Mouse (Mus musculus): ENCODE results near the gene Rftn2. TPM values are rescaled to one million over a fixed set of nuclear protein-coding genes. Genes with fewer than 3 reads are reported as not detected.

The Rftn2 gene
- 10 to 100 TPM; 29.6 to 31.8 TPM for total RNA-seq (2021)
- long read RNA-seq, experiment 1, transcript Rftn2-201 (9 exons, 3,677 nt) = major isoform, 21 of 26 reads
- long read RNA-seq, experiment 1, partial matches to known transcripts = 1 of 26 reads
- long read RNA-seq, experiment 1, other reads (novel, unspliced or antisense) = 4 of 26 reads
- long read RNA-seq, experiment 2, transcript Rftn2-201 (9 exons, 3,677 nt) = major isoform, 12 of 15 reads
- long read RNA-seq, experiment 2, partial matches to known transcripts = 3 of 15 reads
- long read RNA-seq, experiment 2, other reads (novel, unspliced or antisense) = 0 of 15 reads

DNA sequence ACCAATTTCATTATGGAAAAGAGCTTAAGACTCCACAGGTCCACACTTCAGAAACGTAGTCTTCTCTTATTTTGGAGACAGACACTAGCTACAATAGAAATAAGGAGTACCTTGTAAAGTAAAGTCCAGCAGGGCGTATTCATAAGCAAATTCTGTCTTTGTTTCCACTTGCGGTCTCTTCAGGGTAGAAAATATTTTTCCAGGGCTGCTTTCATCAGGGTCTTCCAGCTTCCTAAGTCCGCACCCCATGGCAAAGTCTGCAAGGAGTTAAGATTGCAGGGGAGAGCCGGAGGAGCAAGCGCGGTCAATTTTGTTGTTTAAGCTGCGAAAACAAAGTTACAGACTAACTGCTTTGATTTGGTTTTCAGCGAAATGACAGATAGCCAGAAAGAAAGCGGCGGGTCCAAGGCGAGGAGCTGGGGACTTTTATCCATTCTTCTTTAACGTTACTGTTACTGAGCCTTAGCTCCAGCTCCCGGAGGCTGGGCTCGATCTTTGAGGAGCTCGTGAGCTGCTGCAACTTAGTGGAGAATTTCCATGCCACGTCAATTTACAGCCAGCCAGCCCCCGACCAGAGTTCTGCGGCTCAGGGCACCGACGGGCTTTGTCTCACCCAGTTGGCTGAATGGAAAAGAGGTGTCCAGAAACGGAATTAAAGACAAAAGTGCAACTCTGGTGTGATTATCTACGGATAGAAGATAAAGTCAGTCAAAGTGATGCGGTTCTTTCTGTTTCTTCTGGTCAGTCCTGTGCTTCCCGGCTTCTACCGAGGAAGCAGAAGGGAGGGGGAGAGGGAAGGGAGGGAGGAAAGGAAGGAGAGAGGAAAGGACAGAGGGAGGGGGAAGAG lies at the start of gene Rftn2:
Gene Rftn2 (minus strand): TSS at position 772 of the 847 bp plus-strand sequence.
- DNase-seq (ENCODE audit: low spot score in 2 of 2) = no peak

DNA sequence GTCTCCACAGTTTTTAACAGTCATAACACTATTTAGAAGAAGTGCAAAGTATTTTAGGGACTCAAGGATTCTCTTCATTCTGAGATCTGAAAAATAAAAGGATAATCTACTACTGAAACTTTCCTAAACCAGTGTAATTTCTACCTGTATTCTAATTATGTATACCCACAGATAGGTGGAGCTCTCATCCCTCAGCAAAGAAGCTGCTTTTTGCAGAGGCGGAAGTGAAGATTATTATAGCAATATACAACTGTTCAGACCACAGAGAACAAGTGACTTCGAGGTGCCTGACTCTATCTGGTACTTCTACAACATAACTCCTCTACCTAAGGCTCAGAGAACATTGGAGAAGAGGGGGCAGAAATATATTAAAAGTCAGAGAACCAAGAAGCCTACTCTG lies 38.9 kb upstream of the Rftn2 start:
- DNase-seq (ENCODE audit: low spot score in 2 of 2) = no peak

DNA sequence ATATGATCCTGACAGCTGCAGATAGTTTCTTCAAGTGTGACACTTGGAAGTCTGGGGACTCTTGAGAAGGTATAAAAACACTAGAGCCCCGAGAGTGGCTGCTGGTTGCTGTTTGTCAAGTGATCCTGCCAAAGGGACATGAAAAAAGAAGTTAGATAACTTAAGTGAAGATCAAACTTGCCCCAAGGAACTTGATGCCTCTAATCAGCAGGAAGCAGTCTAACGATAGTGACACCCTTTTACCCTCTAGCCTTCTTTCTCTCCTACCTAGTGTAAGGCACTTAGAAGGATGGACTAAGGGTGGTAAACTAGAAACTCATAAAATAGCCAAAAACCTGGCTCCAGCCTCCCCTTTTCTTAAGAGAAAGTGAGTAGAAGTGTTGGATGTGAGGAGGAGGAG lies 37.8 kb upstream of the Rftn2 start:
- no peak for DNase-seq (ENCODE audit: low spot score in 2 of 2)

- DNase-seq (ENCODE audit: low spot score in 2 of 2) = no peak
Observed at GRCm38 (mm10) chr1:55246374-55246773, 19.8 kb upstream of the Rftn2 start.

GRCm38 (mm10) chr1:55239237-55239636 lies 12.7 kb upstream of the Rftn2 start:
- peak in 1 of 2 experiments; percentile 58 for DNase-seq (ENCODE audit: low spot score in 2 of 2)

- DNase-seq (ENCODE audit: low spot score in 2 of 2) = no peak
Observed at GRCm38 (mm10) chr1:55238496-55238895, 11.9 kb upstream of the Rftn2 start.

DNA sequence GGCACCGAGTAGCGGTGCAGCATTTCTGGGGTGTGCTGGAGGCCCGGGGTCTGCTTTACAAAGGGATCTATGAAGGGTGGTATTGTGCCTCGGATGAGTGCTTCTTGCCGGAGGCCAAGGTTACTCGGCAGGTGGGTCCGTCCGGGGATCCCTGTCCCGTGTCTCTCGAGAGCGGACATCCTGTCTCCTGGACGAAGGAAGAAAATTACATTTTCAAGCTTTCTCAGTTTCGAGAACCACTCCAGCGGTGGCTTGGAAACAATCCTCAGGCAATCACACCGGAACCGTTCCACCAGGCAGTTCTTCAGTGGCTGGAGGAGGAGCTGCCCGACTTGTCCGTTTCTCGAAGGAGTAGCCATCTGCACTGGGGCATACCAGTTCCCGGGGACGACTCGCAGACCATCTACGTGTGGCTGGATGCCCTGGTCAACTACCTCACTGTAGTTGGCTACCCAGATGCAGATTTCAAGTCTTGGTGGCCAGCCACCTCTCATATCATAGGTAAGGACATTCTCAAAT lies 11.1 kb upstream of the Rftn2 start:
- DNase-seq (ENCODE audit: low spot score in 2 of 2) = no peak

GRCm38 (mm10) chr1:55236890-55237642 lies 10.5 kb upstream of the Rftn2 start, which contains the start of gene Mars2:
TSS of gene Mars2 (plus strand) at chr1:55237177.
- peak; percentile 94 to 97 for DNase-seq (ENCODE audit: low spot score in 2 of 2)

- no peak for DNase-seq (ENCODE audit: low spot score in 2 of 2)
Observed at GRCm38 (mm10) chr1:55236487-55236886, 9.9 kb upstream of the Rftn2 start.

- DNase-seq (ENCODE audit: low spot score in 2 of 2) = no peak
Observed at GRCm38 (mm10) chr1:55234910-55235520, 8.4 kb upstream of the Rftn2 start.

GRCm38 (mm10) chr1:55228256-55228884 lies 1.8 kb upstream of the Rftn2 start:
- no peak for DNase-seq (ENCODE audit: low spot score in 2 of 2)

GRCm38 (mm10) chr1:55227376-55227775 lies 794 bp upstream of the Rftn2 start:
- no peak for DNase-seq (ENCODE audit: low spot score in 2 of 2)

DNA sequence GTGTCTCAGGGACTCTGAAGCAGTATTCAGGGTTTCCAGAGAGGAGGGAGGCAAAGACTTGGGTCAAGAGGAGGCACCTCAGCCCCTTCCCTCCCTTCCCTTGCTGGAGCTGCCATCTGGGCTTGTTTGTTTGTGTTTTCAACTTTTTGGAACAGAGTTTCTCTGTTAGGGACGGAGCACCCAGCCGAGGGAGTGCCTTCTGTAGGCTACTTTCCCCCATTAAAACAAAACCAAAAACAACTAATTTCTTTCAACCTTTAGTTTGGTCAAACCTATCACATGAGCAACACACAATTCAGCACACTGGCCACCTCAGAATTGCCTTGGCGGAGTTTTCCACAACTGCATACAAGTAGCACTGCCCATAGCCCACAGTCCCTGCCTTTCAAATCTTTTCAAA lies 1.2 kb downstream of the Rftn2 start:
- peak in 1 of 2 experiments; percentile 52 for DNase-seq (ENCODE audit: low spot score in 2 of 2)

DNA sequence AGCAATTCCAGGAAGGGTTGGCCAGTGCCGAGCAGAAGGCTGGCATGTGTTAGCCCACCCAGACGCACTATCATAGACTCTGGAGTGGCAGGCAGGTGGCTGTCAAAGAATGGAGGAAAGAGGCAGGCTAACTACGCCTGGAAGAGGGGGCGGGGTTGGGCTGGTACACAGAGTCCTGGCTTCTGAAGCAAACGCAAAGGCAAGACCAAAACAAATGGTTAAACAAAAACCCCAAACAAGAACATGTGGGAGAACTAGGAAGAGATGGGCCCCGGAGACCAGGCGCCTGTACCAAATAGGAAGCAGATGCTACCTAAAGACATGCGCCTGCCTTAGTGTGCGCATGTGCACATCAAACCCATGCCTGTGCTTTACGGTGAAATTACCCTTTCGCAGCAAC lies 2.5 kb downstream of the Rftn2 start:
- peak in 1 of 2 experiments; percentile 58 for DNase-seq (ENCODE audit: low spot score in 2 of 2)

GRCm38 (mm10) chr1:55223026-55223425 lies 3.6 kb downstream of the Rftn2 start:
- DNase-seq (ENCODE audit: low spot score in 2 of 2) = no peak

GRCm38 (mm10) chr1:55221352-55221751 lies 5.2 kb downstream of the Rftn2 start:
- DNase-seq (ENCODE audit: low spot score in 2 of 2) = peak in 1 of 2 experiments; percentile 56

GRCm38 (mm10) chr1:55217191-55217590 lies 9.4 kb downstream of the Rftn2 start:
- no peak for DNase-seq (ENCODE audit: low spot score in 2 of 2)

DNA sequence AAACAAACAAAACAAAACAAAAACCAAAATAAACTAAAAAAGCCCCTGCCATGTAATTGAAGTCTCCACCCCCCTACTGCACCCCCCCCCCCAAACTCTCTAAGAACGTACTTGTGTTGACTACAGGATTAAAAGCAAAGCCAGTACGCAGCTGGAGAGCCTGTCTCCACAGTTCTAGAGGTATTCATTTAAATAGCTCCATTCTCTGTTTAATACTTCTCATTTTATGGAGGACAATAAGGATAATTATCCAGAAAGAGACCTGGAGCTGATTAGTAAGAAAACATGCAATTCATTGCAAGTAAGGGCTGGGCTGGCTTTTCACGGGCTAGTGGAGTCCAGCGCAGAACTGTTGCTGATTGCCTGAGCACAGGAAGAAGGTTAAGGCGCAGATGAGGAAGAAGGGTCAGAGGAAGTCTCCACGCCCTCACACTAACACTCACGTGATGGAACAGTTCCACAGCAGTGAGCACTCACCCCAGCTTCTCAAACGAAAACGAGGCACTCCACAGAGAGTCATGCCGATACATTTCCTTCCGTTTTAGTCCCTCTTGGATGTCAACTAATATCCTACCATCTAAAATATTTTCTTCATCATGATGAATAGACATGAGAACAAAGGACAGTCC lies 11.3 kb downstream of the Rftn2 start:
- DNase-seq (ENCODE audit: low spot score in 2 of 2) = no peak

GRCm38 (mm10) chr1:55213936-55214335 lies 12.6 kb downstream of the Rftn2 start:
- no peak for DNase-seq (ENCODE audit: low spot score in 2 of 2)

- no peak for DNase-seq (ENCODE audit: low spot score in 2 of 2)
Observed at GRCm38 (mm10) chr1:55213475-55213874, 13.1 kb downstream of the Rftn2 start.
